Mouse (Mus musculus): Measurements from ENCODE around the gene Elavl4.

DNA sequence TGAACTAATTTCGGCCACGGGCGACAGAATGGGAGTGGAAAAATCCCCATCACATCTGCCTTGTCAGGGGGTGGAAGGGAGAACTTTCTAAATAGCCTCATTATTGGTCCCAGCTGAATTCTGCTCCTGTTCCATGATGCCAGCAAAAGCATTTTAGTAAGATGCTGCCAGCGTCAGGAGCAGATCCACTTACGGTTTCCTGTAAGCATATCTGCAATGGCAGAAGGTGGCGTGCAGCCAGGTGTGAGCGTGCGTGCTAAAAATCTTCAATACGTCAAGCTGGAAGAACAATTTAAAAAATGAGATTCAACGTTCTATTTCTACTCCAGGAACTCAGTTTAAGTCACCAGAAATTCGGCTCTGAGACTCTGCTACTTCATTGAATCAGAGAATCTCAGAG lies 45.1 kb downstream of the Elavl4 start:
- TF ChIP-seq CTCF (IDR thresholded peaks at IDR 0.05; ENCODE audit: extremely low read depth, insufficient read depth, low read length) (no peak), POLR2A (IDR thresholded peaks at IDR 0.05; ENCODE audit: extremely low read depth, insufficient read depth, low read length) (no peak)
